ENCODE assay signal across 12 mouse cellular contexts in the genomic region with DNA sequence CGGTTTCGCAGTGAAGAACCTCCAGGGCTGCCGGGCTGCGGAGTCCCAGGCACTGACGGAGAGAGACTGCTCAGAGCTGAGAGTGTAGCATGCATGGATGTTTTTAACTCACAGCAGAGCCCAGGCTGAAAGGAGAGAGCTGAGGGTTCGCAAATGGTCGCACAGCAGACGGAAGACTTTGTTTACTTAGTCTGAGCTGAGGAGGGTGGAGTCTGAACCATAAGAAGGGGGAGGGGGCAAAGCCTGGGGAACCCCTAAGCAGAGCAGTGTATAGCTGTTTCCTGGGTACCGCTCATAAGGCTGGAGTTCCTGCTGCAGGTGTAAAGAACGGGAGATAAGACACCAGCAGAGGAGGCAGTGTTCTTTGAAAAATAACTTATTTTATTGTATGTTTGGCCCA. TPM values are rescaled to one million over a fixed set of nuclear protein-coding genes. Genes with fewer than 3 reads are reported as not detected.
DNase-seq lines count a peak whose midpoint lies in the region; ATAC-seq and TF ChIP-seq lines count a peak whose summit lies in the region.
"Had no signal": no experiment of that assay in that cellular context is flagged by ENCODE, and none has a peak within 500 bp of the region (broad histone marks: within the 10 kb centered on the region; RNA-seq: fewer than 3 reads in every experiment).

No protein-coding gene starts in this region.

- ATAC-seq in kidney, postnatal 0 days (replicated peaks; ENCODE audit: low FRiP score, low read depth): 0 out of 2 replicates have a peak, but pooled peaks have one; percentile 56
- peak; percentile 85 for ATAC-seq in CD4-positive, CD25-positive, alpha-beta regulatory T cell, adult 4 months
- peak; percentile 73; the same call in 1 of the 2 replicates for ATAC-seq in intestine, embryonic 14.5 days (replicated peaks; ENCODE audit: low FRiP score, low TSS enrichment, low read depth)

- no peak for DNase-seq in kidney, postnatal 0 days (ENCODE audit: low spot score)
- no peak for DNase-seq in kidney, adult 8-10 months
- no peak for DNase-seq in intestine, embryonic 14.5 days (ENCODE audit: low spot score)
- peak; percentile 68 for DNase-seq in thymus, adult 2 months
- DNase-seq in left cerebral cortex, postnatal 4 days: no peak
- DNase-seq in layer of hippocampus, postnatal 36 days: no peak
- DNase-seq: cerebellum, adult 9-10 months; gastrocnemius, postnatal 36 days had no signal

- no peaks in the 10 kb centered on the region for H3K27me3 ChIP-seq in kidney, postnatal 0 days (ENCODE audit: insufficient read depth, low read length)
- no peaks in the 10 kb centered on the region for H3K27me3 ChIP-seq in intestine, embryonic 14.5 days (replicated peaks; ENCODE audit: control insufficient read depth, insufficient read depth, low read length)
- H3K27me3 ChIP-seq in thymus, adult 2 months (ENCODE audit: control insufficient read depth, insufficient read depth, low read length): no peaks in the 10 kb centered on the region
- H3K27me3 ChIP-seq: hindbrain, embryonic 15.5 days; liver, embryonic 15.5 days had no signal

- no peaks in the 10 kb centered on the region for H3K36me3 ChIP-seq in kidney, postnatal 0 days (ENCODE audit: insufficient read depth, low read length)
- no peaks in the 10 kb centered on the region for H3K36me3 ChIP-seq in intestine, embryonic 14.5 days (ENCODE audit: control insufficient read depth, insufficient read depth, low read length)
- peaks cover 9% of the 10 kb centered on the region for H3K36me3 ChIP-seq in thymus, adult 2 months (ENCODE audit: control insufficient read depth, insufficient read depth, low read length)
- H3K36me3 ChIP-seq: hindbrain, embryonic 15.5 days; liver, embryonic 15.5 days had no signal

- no peak for TF ChIP-seq CTCF in kidney, postnatal 0 days (IDR thresholded peaks at IDR 0.05; ENCODE audit: low read depth)
- no peak for TF ChIP-seq CTCF in thymus, adult 2 months (IDR thresholded peaks at IDR 0.05; ENCODE audit: borderline replicate concordance, control insufficient read depth, extremely low read depth, insufficient read depth, low read length, poor library complexity)

- H3K4me3 ChIP-seq in kidney, postnatal 0 days (replicated peaks; ENCODE audit: low read depth, low read length): no peak overlapping the region
- no peak overlapping the region for H3K4me3 ChIP-seq in intestine, embryonic 14.5 days (ENCODE audit: low read depth, low read length)
- H3K4me3 ChIP-seq in thymus, adult 2 months (ENCODE audit: control insufficient read depth, insufficient read depth, low read length): peak overlapping the region; percentile 35
- H3K4me3 ChIP-seq: hindbrain, embryonic 15.5 days; liver, embryonic 15.5 days had no signal

- no peak overlapping the region for H3K4me2 ChIP-seq in kidney, postnatal 0 days (ENCODE audit: low read length)
- peak overlapping the region; percentile 38 for H3K4me2 ChIP-seq in intestine, embryonic 14.5 days (ENCODE audit: low read length)
- H3K4me2 ChIP-seq: hindbrain, embryonic 15.5 days; liver, embryonic 15.5 days had no signal

- no peaks in the 10 kb centered on the region for H3K9me3 ChIP-seq in kidney, postnatal 0 days (replicated peaks; ENCODE audit: low read length)
- no peaks in the 10 kb centered on the region for H3K9me3 ChIP-seq in intestine, embryonic 14.5 days (ENCODE audit: control insufficient read depth, low read length)
- H3K9me3 ChIP-seq: hindbrain, embryonic 15.5 days; liver, embryonic 15.5 days had no signal

- H3K9ac ChIP-seq in kidney, postnatal 0 days (ENCODE audit: low read depth, low read length): no peak overlapping the region
- 0 out of 2 replicates have a peak overlapping the region, but pooled peaks have one; percentile 18 for H3K9ac ChIP-seq in intestine, embryonic 14.5 days (ENCODE audit: low read length)
- H3K9ac ChIP-seq: hindbrain, embryonic 15.5 days; liver, embryonic 15.5 days had no signal

- intact Hi-C loops in left cerebral cortex, postnatal 4 days (cut with DNase I): no loop called here

- no peak overlapping the region for H3K27ac ChIP-seq in kidney, postnatal 0 days
- H3K27ac ChIP-seq in intestine, embryonic 14.5 days (ENCODE audit: low read depth): no peak overlapping the region
- H3K27ac ChIP-seq in thymus, adult 2 months (ENCODE audit: control insufficient read depth, insufficient read depth, low read length): peak overlapping the region; percentile 94
- H3K27ac ChIP-seq: hindbrain, embryonic 15.5 days; liver, embryonic 15.5 days had no signal

- peak; percentile 52; the same call in 1 of the 2 replicates for TF ChIP-seq POLR2A in thymus, adult 2 months (IDR thresholded peaks at IDR 0.05; ENCODE audit: control insufficient read depth, extremely low read depth, insufficient read depth, low read length, poor library complexity)

- H3K4me1 ChIP-seq in kidney, postnatal 0 days (replicated peaks; ENCODE audit: insufficient read depth, low read length): no peaks in the 10 kb centered on the region
- peaks cover 21% of the 10 kb centered on the region for H3K4me1 ChIP-seq in intestine, embryonic 14.5 days (replicated peaks; ENCODE audit: control insufficient read depth, insufficient read depth, low read length)
- H3K4me1 ChIP-seq in thymus, adult 2 months (replicated peaks; ENCODE audit: control insufficient read depth, insufficient read depth, low read length): peaks cover 36% of the 10 kb centered on the region
- H3K4me1 ChIP-seq: hindbrain, embryonic 15.5 days; liver, embryonic 15.5 days had no signal

- WGBS in kidney, postnatal 0 days: 57% methylated on average over 10 of the region's 10 CpGs
- WGBS in intestine, embryonic 14.5 days: 20% methylated on average over 10 of the region's 10 CpGs
- WGBS in thymus, adult 2 months: 58% methylated on average over 10 of the region's 10 CpGs

RNA-seq across cellular contexts. Expression of a gene that starts 20.2 kb away (rescaled TPM):
- 16.4 and 17.0 TPM in 2 replicates for polyA plus RNA-seq in kidney, postnatal 0 days (2015; fragmentation: Nextera tagmentation; extraction: Ambion mirVana)
- polyA plus RNA-seq in CD4-positive, CD25-positive, alpha-beta regulatory T cell, adult 4 months (2017; shearing (Covaris generic)): 10 to 100 TPM; 27.0 TPM
- polyA plus RNA-seq in intestine, embryonic 14.5 days (2014; fragmentation: Nextera tagmentation; extraction: Ambion mirVana): 14.5 and 16.3 TPM in 2 replicates
- polyA plus RNA-seq in thymus, adult 2 months (2012; rRNA removed): 30.4 and 34.4 TPM in 2 replicates
- total RNA-seq in left cerebral cortex, postnatal 4 days (2021): 10 to 100 TPM; 13.9 to 16.0 TPM
- total RNA-seq in layer of hippocampus, postnatal 36 days (2021): 10 to 100 TPM; 23.5 to 25.5 TPM

RNA-seq across cellular contexts. Expression of a gene that starts 20.3 kb away (rescaled TPM):
- polyA plus RNA-seq in kidney, postnatal 0 days (2015; fragmentation: Nextera tagmentation; extraction: Ambion mirVana): 1.7 and 1.8 TPM in 2 replicates
- polyA plus RNA-seq in CD4-positive, CD25-positive, alpha-beta regulatory T cell, adult 4 months (2017; shearing (Covaris generic)): 10 to 100 TPM; 19.5 to 26.0 TPM
- polyA plus RNA-seq in intestine, embryonic 14.5 days (2014; fragmentation: Nextera tagmentation; extraction: Ambion mirVana): 5.1 and 6.9 TPM in 2 replicates
- polyA plus RNA-seq in thymus, adult 2 months (2012; rRNA removed): 2.7 and 3.3 TPM in 2 replicates
- 10 to 100 TPM; 11.2 to 15.9 TPM for total RNA-seq in left cerebral cortex, postnatal 4 days (2021)
- 10 to 100 TPM in 1 of 2 experiments, 1 to 10 TPM in 1; 4.9 to 10.1 TPM for total RNA-seq in layer of hippocampus, postnatal 36 days (2021)

RNA-seq across cellular contexts. Expression of a gene that starts 46.1 kb away (rescaled TPM):
- 2.9 and 3.3 TPM in 2 replicates for polyA plus RNA-seq in kidney, postnatal 0 days (2015; fragmentation: Nextera tagmentation; extraction: Ambion mirVana)
- polyA plus RNA-seq in CD4-positive, CD25-positive, alpha-beta regulatory T cell, adult 4 months (2017; shearing (Covaris generic)): not detected
- 3.1 and 3.5 TPM in 2 replicates for polyA plus RNA-seq in intestine, embryonic 14.5 days (2014; fragmentation: Nextera tagmentation; extraction: Ambion mirVana)
- 2.1 and 2.6 TPM in 2 replicates for polyA plus RNA-seq in thymus, adult 2 months (2012; rRNA removed)
- 100 to 1,000 TPM; 101 to 104 TPM for total RNA-seq in left cerebral cortex, postnatal 4 days (2021)
- 10 to 100 TPM; 61.0 to 64.1 TPM for total RNA-seq in layer of hippocampus, postnatal 36 days (2021)
- total RNA-seq: megakaryocyte-erythroid progenitor cell, adult 5-6 weeks had no signal
